Mouse (Mus musculus) neural tube, embryonic 12.5 days (tissue): ENCODE data around the gene 9930021J03Rik. TPM values are rescaled to one million over a fixed set of nuclear protein-coding genes. Genes with fewer than 3 reads are reported as not detected.

Source experiments
- ATAC-seq: fragments of 200-750 bp; cut with Nextera tagmentation; 2 replicates; pipeline ENCODE4 v1.8.0; 2017; ENCODE audit warnings: low read depth, mild to moderate bottlenecking, moderate TSS enrichment, moderate library complexity; ENCODE audit not compliant: low FRiP score
- H3K27ac ChIP-seq: fragments of 300-500 bp; sonication (generic); 2 replicates; pipeline ENCODE4 v1.5.1; 2016
- H3K27me3 ChIP-seq: fragments of 300-500 bp; sonication (generic); replicated peaks from 2 replicates; pipeline ENCODE4 v1.6.1; 2016; ENCODE audit warnings: mild to moderate bottlenecking
- H3K36me3 ChIP-seq: fragments of 300-500 bp; sonication (generic); 2 replicates; pipeline ENCODE4 v1.6.1; 2016; ENCODE audit warnings: mild to moderate bottlenecking
- H3K4me1 ChIP-seq: fragments of 300-500 bp; sonication (generic); 2 replicates; pipeline ENCODE4 v1.6.1; 2016
- H3K4me2 ChIP-seq: fragments of 300-500 bp; sonication (generic); replicated peaks from 2 replicates; pipeline ENCODE4 v1.6.1; 2016; ENCODE audit warnings: mild to moderate bottlenecking
- H3K4me3 ChIP-seq: fragments of 300-500 bp; sonication (generic); 2 replicates; pipeline ENCODE4 v1.5.1; 2016
- H3K9ac ChIP-seq: fragments of 300-500 bp; sonication (generic); 2 replicates; pipeline ENCODE4 v1.6.1; 2016; ENCODE audit warnings: mild to moderate bottlenecking
- H3K9me3 ChIP-seq: fragments of 300-500 bp; sonication (generic); 2 replicates; pipeline ENCODE4 v1.6.1; 2016; ENCODE audit warnings: mild to moderate bottlenecking
- WGBS: fragments of 180-500 bp; shearing (Covaris S2); methylation state at CpG from one replicate; pipeline ENCODE4 v1.1.7; 2016; 5-methylcytosine and 5-hydroxymethylcytosine counted together
- polyA plus RNA-seq: library from polyadenylated mRNA; unstranded; fragments of >200 nt; fragmentation: Nextera tagmentation; extraction: Ambion mirVana; gene quantifications from 2 replicates; pipeline ENCODE4 v1.2.1, GENCODE M21; 2016

9930021J03Rik gene
- polyA plus RNA-seq, 1 experiment from 2014 or later, result 8.3 TPM

DNA sequence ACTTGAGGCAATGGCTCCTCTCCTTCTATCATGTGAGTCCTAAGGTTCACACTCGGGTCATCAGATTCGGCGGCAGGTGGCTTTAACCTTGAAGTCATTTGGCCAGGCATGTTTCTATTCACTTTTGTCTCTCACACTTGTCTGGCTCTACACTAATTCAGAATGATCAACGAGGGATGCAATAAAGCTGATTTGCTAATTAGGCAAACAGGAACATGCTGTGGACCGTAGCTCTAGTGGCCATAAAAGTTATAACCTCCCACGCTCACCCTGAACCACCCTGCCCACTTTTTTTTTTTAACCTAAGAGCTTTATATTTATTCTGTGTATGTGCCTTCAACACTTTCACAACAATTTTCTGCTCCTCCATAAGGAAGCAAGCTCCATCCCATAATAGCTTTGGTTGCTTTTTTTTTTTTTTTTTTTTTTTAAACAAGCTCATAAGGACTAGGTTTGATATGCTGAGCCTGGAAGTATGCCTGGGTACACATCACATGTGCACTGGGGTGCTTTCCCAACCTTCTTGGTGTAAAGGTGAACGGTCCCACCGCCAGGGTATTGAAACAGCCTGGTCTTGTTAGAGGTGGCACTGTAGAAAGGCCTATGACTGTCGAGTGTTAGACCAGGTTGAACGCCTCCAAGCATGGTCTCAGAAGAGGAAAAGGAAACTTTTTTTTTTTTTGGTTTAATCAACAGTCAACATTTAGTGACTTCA, 129.2 kb downstream of the 9930021J03Rik start:
- 61% methylated on average over 10 of the region's 10 CpGs for WGBS
- ATAC-seq, result no peak
- no peak overlapping the region for H3K9ac ChIP-seq

GRCm38 (mm10) chr19:29675562-29676078, 130.2 kb downstream of the 9930021J03Rik start:
- H3K4me1 ChIP-seq, result no peaks in the 10 kb centered on the region
- H3K36me3 ChIP-seq, result no peaks in the 10 kb centered on the region
- H3K4me2 ChIP-seq, result no peak overlapping the region
- no peak overlapping the region for H3K4me3 ChIP-seq
- no peaks in the 10 kb centered on the region for H3K27me3 ChIP-seq
- no peaks in the 10 kb centered on the region for H3K9me3 ChIP-seq
- H3K27ac ChIP-seq, result no peak overlapping the region
- no peak overlapping the region for H3K9ac ChIP-seq
- WGBS, result 72% methylated on average over 9 of the region's 9 CpGs
- no peak for ATAC-seq

More for the DNA sequence above, 129.2 kb downstream of the 9930021J03Rik start:
- Histone ChIP-seq H3K27ac (no peak overlapping the region), H3K27me3 (no peaks in the 10 kb centered on the region), H3K4me1 (no peaks in the 10 kb centered on the region), H3K36me3 (no peaks in the 10 kb centered on the region), H3K4me3 (no peak overlapping the region), H3K9me3 (no peaks in the 10 kb centered on the region), H3K4me2 (no peak overlapping the region)

DNA sequence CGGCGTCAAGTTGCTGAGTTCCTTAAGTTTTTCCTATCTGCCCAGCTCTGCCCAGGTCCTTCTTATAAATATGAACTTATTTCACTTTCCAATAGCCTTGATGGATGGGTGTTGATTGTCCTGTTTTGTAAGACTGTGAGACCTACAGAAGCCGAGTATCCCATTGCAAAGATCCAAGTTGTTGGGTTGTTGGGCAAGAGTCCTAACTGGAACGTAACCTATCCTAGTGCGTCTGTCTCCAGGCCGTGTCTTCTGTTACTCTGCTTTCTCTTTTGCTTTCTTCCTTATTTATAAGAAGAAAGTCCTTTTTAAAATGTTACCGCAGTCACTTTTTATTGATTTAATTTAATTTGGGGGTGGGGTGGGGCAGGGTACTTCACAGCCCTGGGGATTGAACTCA, 130.8 kb downstream of the 9930021J03Rik start:
- no peak overlapping the region for H3K4me2 ChIP-seq
- H3K9me3 ChIP-seq, result no peaks in the 10 kb centered on the region
- no peaks in the 10 kb centered on the region for H3K36me3 ChIP-seq
- H3K9ac ChIP-seq, result no peak overlapping the region
- ATAC-seq, result no peak
- H3K27ac ChIP-seq, result no peak overlapping the region
- WGBS, result 96% methylated on average over 7 of the region's 7 CpGs
- no peaks in the 10 kb centered on the region for H3K27me3 ChIP-seq
- no peak overlapping the region for H3K4me3 ChIP-seq
- no peaks in the 10 kb centered on the region for H3K4me1 ChIP-seq

DNA sequence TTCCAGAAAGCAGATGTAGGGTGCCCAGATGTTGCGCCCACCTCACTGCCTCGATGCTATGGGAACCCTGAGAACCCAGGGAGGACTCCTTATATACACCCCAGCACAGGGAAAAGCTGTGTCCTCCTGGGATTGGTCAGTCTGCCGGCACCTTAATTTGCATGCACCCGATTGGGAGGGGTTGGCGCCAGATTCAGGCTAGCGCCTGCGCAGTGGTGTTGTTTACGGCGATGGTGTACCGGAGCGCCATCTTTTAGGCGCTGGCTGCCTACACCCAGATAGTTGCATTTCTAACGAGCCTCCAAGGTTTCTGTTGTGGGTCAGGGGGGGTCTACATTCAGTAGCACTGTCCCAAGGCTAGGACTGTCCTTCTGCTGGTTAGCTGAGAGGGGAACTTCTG, 133.1 kb downstream of the 9930021J03Rik start:
- no peaks in the 10 kb centered on the region for H3K27me3 ChIP-seq
- no peak for ATAC-seq
- H3K9me3 ChIP-seq, result no peaks in the 10 kb centered on the region
- 97% methylated on average over 13 of the region's 13 CpGs for WGBS
- no peaks in the 10 kb centered on the region for H3K4me1 ChIP-seq
- no peaks in the 10 kb centered on the region for H3K36me3 ChIP-seq
- H3K4me2 ChIP-seq, result no peak overlapping the region
- H3K9ac ChIP-seq, result no peak overlapping the region
- no peak overlapping the region for H3K27ac ChIP-seq
- H3K4me3 ChIP-seq, result no peak overlapping the region

DNA sequence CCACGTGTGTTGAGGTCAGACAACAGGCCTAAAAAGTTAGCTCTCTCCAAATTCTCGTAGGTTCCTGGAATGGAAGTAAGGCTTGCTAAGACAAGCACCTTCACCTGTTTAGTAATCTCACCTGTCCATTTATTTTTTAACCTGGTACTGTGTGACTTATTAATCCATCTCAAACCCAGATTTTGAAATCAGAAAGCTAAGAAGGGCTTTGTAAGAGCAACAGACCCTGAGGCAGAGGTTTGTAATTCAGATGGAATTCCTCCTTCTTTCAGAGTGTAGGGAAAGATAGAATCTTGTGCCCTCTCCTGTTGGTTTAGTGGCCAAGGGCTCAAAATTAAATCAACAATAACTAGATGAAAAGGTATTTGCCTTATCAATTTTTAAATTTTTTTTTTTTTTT, 134.6 kb downstream of the 9930021J03Rik start:
- Histone ChIP-seq H3K4me3 (no peak overlapping the region), H3K9me3 (no peaks in the 10 kb centered on the region), H3K4me2 (no peak overlapping the region), H3K9ac (no peak overlapping the region), H3K36me3 (no peaks in the 10 kb centered on the region), H3K27ac (no peak overlapping the region), H3K4me1 (no peaks in the 10 kb centered on the region), H3K27me3 (no peaks in the 10 kb centered on the region)
- ATAC-seq, result no peak
- WGBS, result 80% methylated on average over 2 of the region's 2 CpGs

- H3K4me1 ChIP-seq, result no peaks in the 10 kb centered on the region
- WGBS, result 84% methylated on average over 6 of the region's 6 CpGs
- no peaks in the 10 kb centered on the region for H3K36me3 ChIP-seq
- H3K9me3 ChIP-seq, result no peaks in the 10 kb centered on the region
- H3K27me3 ChIP-seq, result no peaks in the 10 kb centered on the region
- no peak for ATAC-seq
- H3K4me2 ChIP-seq, result no peak overlapping the region
- H3K27ac ChIP-seq, result no peak overlapping the region
- no peak overlapping the region for H3K9ac ChIP-seq
- no peak overlapping the region for H3K4me3 ChIP-seq
Observed at GRCm38 (mm10) chr19:29670247-29670646, 135.5 kb downstream of the 9930021J03Rik start.

- no peak overlapping the region for H3K9ac ChIP-seq
- H3K27me3 ChIP-seq, result no peaks in the 10 kb centered on the region
- 92% methylated on average over 7 of the region's 7 CpGs for WGBS
Observed at GRCm38 (mm10) chr19:29668135-29668534, 137.7 kb downstream of the 9930021J03Rik start.

DNA sequence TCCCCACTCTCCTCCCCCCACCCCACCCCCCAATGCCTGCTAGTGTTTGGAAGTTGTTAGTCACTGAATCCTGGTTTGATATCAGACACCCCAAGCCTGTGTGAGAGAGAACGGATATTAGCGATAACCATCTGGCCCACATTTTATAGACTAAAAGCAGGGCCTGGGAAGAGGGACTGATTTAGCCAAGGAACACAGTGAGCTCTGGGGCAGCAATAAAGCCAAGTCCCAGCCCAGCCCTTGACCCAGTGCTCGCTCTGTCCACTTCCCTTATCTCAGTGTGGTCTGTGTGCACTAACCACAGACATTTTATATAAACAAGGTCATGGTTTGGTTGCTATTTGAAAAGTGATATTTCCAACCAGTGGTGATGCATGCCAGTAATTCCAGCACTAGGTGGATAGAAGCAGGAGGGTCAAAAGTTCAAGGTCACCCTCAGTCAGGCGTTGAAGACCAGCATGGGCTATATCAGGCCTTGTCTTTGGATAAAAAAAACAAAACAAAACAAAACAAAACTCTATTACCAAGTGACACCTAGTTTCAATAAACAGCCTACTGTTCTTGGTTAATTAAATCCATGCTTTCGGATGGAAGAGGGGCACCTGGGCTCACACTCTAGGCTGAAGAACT, 138.7 kb downstream of the 9930021J03Rik start:
- no peaks in the 10 kb centered on the region for H3K27me3 ChIP-seq
- no peak overlapping the region for H3K4me3 ChIP-seq
- ATAC-seq, result no peak
- no peak overlapping the region for H3K9ac ChIP-seq
- WGBS, result 87% methylated on average over 5 of the region's 5 CpGs
- no peaks in the 10 kb centered on the region for H3K36me3 ChIP-seq
- no peaks in the 10 kb centered on the region for H3K4me1 ChIP-seq
- H3K9me3 ChIP-seq, result no peaks in the 10 kb centered on the region
- no peak overlapping the region for H3K27ac ChIP-seq
- no peak overlapping the region for H3K4me2 ChIP-seq

More at GRCm38 (mm10) chr19:29668135-29668534, 137.7 kb downstream of the 9930021J03Rik start:
- no peaks in the 10 kb centered on the region for H3K9me3 ChIP-seq
- H3K4me3 ChIP-seq, result no peak overlapping the region
- H3K27ac ChIP-seq, result no peak overlapping the region
- no peak overlapping the region for H3K4me2 ChIP-seq
- no peaks in the 10 kb centered on the region for H3K4me1 ChIP-seq
- no peak for ATAC-seq
- H3K36me3 ChIP-seq, result no peaks in the 10 kb centered on the region

DNA sequence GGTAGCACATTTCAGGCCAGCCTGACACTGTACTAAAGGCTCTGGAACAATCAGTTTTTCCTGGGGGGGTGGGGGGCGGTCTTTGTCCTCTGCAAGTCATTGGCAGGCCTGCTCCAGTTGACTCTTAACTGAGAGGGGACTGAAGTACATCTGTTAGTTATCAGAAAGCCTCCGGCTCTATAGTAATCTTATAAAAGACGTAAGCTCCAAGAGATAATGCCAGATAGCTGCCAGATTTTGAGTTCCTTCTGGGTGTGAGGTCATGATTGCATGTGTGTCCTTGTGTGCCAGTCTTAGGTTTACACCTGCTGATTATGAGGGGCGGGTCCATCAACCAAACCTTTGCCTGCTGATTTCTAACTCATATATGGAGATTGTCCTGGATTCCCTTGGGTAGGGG, 139.6 kb downstream of the 9930021J03Rik start:
- no peak overlapping the region for H3K9ac ChIP-seq
- no peak overlapping the region for H3K4me2 ChIP-seq
- no peak overlapping the region for H3K4me3 ChIP-seq
- no peaks in the 10 kb centered on the region for H3K36me3 ChIP-seq
- no peaks in the 10 kb centered on the region for H3K27me3 ChIP-seq
- H3K4me1 ChIP-seq, result no peaks in the 10 kb centered on the region
- ATAC-seq, result no peak
- WGBS, result 89% methylated on average over 4 of the region's 4 CpGs
- no peak overlapping the region for H3K27ac ChIP-seq
- no peaks in the 10 kb centered on the region for H3K9me3 ChIP-seq

GRCm38 (mm10) chr19:29664934-29665333, 140.9 kb downstream of the 9930021J03Rik start:
- Histone ChIP-seq H3K9me3 (no peaks in the 10 kb centered on the region), H3K36me3 (no peaks in the 10 kb centered on the region), H3K9ac (no peak overlapping the region), H3K27ac (no peak overlapping the region), H3K4me1 (no peaks in the 10 kb centered on the region), H3K27me3 (no peaks in the 10 kb centered on the region), H3K4me3 (no peak overlapping the region), H3K4me2 (no peak overlapping the region)
- ATAC-seq, result no peak
- WGBS, result 85% methylated on average over 5 of the region's 5 CpGs
